Mouse (Mus musculus) left cerebral cortex, adult 11 months (tissue): ENCODE data around the gene Lmo4.

Experiments used
- DNase-seq: peaks from one replicate; pipeline ENCODE4 v3.0.0; 2022; ENCODE audit warnings: low spot score

Lmo4 gene

DNA sequence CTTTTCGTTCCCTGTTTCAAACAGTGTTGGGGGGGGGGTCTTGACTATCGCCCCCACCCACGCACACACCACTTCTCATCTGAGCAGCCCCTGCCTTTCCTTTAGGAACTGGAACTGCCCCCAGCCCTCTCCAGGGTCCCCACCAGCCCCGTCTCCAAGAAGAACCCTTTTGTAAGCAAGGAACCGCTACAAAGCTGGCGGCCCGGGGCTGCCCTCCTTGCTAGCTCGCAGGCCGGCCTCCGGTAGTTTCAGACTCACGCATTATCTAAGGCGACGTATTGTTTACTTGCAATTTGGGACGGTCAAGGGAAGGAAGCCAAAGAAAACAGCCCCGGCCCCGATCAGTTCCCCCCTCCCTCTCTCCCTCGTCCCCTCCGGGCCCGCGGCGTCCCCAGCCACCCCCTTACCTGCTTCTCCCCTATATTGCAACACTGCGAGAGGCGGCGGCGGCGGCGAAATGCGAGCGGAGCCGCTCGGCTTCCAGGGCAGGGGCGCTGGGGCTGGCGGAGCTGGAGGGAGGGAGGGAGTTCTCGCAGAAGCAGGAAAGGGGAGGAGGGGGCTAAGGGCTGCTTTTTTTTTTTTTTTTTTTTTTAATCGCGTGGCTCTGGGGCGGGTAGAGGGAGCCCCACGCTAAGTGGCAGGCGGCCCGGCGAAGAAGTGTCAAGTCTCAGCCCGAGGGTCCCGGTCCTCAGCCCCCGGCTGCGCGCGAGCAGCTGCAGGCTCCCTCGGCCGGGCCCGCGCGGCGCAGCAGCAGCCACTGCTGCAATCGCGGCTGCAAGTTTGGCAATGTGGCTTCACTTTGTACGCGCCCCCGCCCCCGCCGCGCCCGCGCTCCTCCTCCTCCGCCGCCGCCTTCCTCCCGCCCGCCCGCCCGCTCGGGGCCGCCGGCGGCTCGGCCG, at the start of gene Lmo4:
TSS of gene Lmo4 (minus strand) at position 808 of the 899 bp plus-strand sequence.
- no peak for DNase-seq

GRCm38 (mm10) chr3:144254281-144254680, 49.3 kb upstream of the Lmo4 start:
- DNase-seq = no peak

DNA sequence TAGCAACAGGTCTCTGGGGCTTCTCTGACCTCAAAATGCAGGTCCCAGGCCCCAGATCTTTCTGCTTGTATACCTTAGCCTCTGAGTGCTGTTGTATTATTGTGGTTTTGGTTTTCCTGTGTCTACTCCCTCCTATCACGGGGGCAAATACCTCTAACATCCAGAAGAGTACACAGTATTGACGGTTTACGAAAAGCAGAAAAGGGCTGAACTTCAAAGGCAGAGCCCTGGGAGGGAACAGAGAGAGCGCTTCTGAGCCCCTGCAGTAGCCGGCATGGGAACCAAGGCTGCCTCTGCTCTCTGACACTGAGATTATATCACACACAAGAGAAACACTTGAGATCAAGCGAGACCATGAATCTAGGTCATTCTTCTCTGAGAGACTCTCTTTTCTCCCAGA, 48.0 kb upstream of the Lmo4 start:
- no peak for DNase-seq

DNA sequence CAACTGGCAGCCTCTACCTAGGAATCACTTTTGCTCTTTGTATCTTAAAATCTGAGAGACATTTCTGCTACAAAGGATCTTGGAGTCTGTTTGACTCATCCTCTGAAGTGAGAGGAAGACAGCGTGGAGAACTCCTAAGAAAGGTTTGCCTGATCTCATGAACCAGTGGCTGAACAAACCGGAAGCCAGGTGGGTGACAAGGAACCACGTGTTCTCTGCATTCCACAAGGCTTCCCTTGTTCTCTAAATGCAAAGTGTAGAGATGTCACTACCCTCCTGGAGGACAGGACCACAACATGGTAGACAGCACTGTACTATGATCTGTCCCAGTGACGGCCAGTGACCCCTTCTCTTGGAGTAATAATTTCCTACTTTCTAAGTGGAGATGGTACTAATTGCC, 47.1 kb upstream of the Lmo4 start:
- no peak for DNase-seq

- peak; percentile 57 for DNase-seq
Measured at GRCm38 (mm10) chr3:144242025-144242673, 37.1 kb upstream of the Lmo4 start.

- no peak for DNase-seq
Measured at GRCm38 (mm10) chr3:144241161-144241560, 36.1 kb upstream of the Lmo4 start.

- DNase-seq = no peak
Measured at GRCm38 (mm10) chr3:144238482-144238881, 33.5 kb upstream of the Lmo4 start.

- DNase-seq = no peak
Measured at GRCm38 (mm10) chr3:144232347-144233008, 27.5 kb upstream of the Lmo4 start.

DNA sequence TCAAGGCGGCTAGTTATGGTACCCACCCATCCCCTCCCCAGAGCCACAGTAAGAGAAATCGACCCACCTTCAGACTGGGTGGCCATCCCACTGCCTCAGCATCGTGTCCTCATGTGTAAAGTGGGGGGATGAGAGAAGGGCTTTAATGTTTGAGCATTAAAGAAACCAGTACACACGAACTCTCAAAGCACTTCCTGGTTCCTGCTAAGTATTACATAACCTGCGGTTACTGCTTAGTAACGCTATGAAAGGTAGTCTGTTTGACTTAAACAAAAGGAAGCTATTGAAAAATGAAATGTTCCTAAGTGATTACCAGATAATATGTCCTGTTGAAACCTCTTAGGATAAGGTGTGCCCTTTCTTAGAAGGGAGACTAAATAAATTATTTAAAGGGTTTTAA, 26.9 kb upstream of the Lmo4 start:
- no peak for DNase-seq

DNA sequence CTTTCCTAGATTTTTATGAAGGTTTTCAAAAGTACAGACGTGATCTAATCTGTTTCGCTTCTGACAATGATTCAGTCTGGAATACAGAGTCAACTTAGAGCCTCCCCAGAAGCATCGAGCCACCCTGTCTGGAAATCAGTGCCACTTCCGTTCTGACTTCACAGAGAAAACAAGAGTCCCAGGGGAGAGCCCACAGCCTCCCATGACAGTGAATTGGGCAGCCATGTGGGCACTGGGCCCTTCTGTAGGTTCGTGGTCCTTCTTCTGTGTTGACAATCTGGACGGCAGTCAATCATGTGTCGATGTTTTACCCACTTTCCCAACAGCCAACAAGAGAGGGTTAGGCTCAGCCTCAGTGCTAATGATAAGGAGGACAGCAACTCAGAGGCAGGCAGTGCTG, 26.4 kb upstream of the Lmo4 start:
- no peak for DNase-seq

DNA sequence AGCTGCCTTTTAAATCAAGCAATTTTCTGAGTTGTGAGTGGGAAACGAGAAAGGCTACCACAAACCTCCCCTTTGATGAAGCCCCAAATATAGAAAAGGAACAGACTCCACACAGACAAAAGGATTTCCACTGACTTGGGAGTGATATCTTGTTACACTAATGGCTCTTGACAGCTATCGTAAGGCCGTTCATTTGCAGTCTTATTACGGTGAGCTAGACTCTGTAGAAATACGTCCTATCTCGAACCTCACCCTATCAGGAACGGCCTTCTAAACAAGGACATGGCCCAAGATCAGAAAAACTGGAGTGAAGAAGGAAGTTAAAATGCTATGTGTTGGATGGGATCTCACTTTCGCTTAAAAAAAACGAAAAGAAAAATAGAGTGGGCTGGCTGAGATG, 25.0 kb upstream of the Lmo4 start:
- DNase-seq = no peak

DNA sequence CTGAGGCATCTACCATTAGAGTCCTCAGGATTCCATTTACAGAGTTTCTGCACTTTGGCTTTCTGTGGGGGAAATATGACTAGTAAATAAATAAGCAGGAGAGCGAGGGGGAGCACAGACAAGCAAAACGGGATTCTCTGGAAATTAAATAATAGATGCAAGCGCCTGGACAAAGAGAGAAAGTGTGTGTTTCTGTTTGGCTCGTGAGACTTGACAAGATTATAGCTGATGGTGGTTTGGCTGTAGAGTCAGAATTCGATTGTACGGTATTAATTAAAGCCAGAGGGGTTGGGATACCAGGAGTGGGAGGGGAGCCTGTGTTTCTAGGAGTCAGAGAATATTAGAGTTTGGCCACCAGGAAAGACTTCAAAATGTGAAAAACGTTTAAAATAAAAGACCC, 24.3 kb upstream of the Lmo4 start:
- no peak for DNase-seq

GRCm38 (mm10) chr3:144225456-144226240, 20.6 kb upstream of the Lmo4 start:
- no peak for DNase-seq

- no peak for DNase-seq
Measured at GRCm38 (mm10) chr3:144224594-144224993, 19.6 kb upstream of the Lmo4 start.

DNA sequence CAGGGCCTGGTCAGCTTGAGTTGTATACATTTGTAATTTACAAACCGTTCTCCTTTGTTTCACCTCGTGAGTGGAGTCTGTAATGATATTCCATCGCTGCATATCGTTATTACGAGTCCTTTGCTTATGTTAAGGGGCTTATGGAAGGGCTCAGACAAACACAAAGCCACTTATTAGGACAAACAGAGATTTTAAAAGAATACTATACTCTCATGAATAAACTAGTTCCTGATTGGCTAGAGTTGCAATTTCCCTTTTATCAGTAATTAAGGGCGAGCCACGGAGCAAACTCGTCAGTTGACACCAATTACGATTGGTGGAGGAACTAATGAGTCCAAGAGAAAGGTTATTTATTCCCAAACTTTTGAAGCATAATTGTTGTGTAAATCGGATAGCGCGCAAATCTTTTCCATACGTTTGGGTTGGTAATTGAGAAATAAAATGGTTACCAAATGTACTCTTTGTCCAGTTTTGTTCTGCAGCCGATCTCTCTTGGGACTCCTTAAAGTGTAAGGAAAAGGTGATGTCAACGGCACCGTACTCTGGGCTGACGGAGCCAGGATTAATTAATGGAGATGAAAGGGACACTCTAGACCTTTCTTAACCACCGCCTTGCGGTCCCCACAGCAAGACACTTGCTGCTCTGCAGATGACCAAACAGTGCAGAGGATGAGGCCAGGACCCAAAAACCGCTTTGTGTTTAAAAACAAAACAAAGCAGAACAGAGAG, 18.5 kb upstream of the Lmo4 start:
- no peak for DNase-seq

- no peak for DNase-seq
Measured at GRCm38 (mm10) chr3:144222381-144222780, 17.4 kb upstream of the Lmo4 start.

- no peak for DNase-seq
Measured at GRCm38 (mm10) chr3:144207498-144207897, 2.5 kb upstream of the Lmo4 start.

- no peak for DNase-seq
Measured at GRCm38 (mm10) chr3:144206942-144207341, 1.9 kb upstream of the Lmo4 start.

DNA sequence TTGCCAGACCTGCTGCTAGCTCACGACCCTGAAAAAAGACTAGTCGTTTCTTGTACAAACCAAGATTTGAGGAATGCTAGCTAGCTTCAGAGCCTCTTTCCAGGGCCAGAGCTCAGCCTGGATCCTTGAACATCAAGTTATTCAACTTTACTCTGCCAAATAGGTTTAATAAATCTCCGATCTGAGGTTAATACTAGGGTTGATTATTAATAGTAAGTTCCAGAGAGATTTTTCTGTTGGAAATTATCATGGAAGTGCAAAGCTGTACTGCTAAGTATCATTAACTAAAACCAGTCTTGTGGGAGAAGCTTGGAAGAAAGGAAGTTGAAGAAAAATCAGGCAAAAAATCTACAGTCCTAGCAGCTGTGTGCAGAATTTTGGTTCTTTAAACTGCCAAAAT, 1.2 kb upstream of the Lmo4 start:
- no peak for DNase-seq

DNA sequence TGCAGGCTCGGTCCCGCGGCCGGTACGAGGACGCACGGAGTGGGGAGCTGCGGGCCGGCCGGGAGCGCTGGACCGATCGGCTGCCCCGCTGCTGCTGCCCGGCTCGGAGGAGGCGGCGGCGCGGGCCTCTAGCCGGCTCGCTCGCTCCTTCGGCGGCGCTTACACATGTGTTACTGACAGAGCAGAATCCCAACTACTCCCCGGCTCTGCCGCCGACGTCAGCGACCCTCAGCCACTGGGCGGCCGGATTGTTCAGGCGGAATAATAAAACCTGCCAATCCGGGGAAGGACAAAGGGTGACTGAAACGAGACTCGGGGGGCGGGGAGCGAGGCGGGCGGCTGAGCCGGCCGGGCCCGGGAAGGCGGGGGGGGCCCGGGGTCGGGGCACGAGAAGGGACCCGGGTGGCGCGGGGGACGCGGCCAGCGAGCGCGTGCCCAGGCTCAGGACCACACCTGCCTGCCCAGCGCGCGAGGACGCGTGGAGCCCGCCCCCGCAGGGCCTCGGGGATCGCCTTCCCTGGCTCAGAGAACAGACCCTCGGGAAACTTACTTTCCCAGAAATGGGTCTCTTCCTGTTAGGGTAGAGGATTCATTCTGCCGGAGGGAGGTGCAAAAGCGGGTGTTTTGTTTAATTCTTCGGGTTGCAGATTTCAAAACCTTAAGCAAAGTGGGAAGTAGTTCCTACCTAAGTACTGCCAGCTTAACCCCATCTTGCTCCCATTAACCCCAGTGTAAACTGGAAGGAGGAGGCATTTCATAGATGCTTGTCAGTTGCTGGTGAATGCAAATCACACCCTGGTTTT, 532 bp upstream of the Lmo4 start:
- DNase-seq = peak; percentile 89

- no peak for DNase-seq
Measured at GRCm38 (mm10) chr3:144203988-144204412, 1.0 kb downstream of the Lmo4 start.
